Mouse (Mus musculus) kidney, adult 2 months (tissue): ENCODE data around the gene Mrps23. TPM values are rescaled to one million over a fixed set of nuclear protein-coding genes. Genes with fewer than 3 reads are reported as not detected.

ENCODE experiments used
- DNase-seq: peaks from one replicate; pipeline ENCODE4 v3.0.0; 2021
- H3K27ac ChIP-seq: fragments of 200-500 bp; 2 replicates; pipeline ENCODE4 v1.5.1; 2012; ENCODE audit warnings: low read depth, low read length, control low read depth, inconsistent platforms; ENCODE audit not compliant: insufficient read depth
- H3K27me3 ChIP-seq: fragments of 200-500 bp; replicated peaks from 2 replicates; pipeline ENCODE4 v1.6.1; 2012; ENCODE audit warnings: mild to moderate bottlenecking, moderate library complexity, low read length, inconsistent platforms; ENCODE audit not compliant: control insufficient read depth, insufficient read depth
- H3K36me3 ChIP-seq: fragments of 200-500 bp; 2 replicates; pipeline ENCODE4 v1.6.1; 2012; ENCODE audit warnings: mild to moderate bottlenecking, moderate library complexity, low read length, inconsistent platforms; ENCODE audit not compliant: control insufficient read depth, insufficient read depth
- H3K4me1 ChIP-seq: fragments of 200-500 bp; 2 replicates; pipeline ENCODE4 v1.6.1; 2011; ENCODE audit warnings: low read length; ENCODE audit not compliant: control insufficient read depth, insufficient read depth
- H3K4me3 ChIP-seq: fragments of 200-500 bp; 2 replicates; pipeline ENCODE4 v1.5.1; 2011; ENCODE audit warnings: mild to moderate bottlenecking, low read depth, low read length, control low read depth; ENCODE audit not compliant: insufficient read depth
- CTCF ChIP-seq: fragments of 200-500 bp; conservative IDR thresholded peaks from 2 replicates; pipeline ENCODE4 v1.5.1; 2011; ENCODE audit warnings: low read depth, mild to moderate bottlenecking, control low read depth, low read length, moderate library complexity, mixed read lengths; ENCODE audit not compliant: insufficient read depth, insufficient read length
- POLR2A ChIP-seq: fragments of 200-500 bp; IDR thresholded peaks from one replicate; pipeline ENCODE4 v1.6.1; 2011; ENCODE audit warnings: low read depth, low read length, control low read depth
- WGBS: fragments of 180-500 bp; shearing (Covaris S2); methylation state at CpG from one replicate; pipeline ENCODE4 v1.1.7; 2018; 5-methylcytosine and 5-hydroxymethylcytosine counted together
- polyA plus RNA-seq: library from polyadenylated mRNA; depleted of rRNA; stranded (reverse); fragments of >200 nt; gene quantifications from 2 replicates; pipeline ENCODE4 v1.2.3, GENCODE M21; 2012

Gene Mrps23
- polyA plus RNA-seq, 1 experiment = 61.6 TPM

DNA sequence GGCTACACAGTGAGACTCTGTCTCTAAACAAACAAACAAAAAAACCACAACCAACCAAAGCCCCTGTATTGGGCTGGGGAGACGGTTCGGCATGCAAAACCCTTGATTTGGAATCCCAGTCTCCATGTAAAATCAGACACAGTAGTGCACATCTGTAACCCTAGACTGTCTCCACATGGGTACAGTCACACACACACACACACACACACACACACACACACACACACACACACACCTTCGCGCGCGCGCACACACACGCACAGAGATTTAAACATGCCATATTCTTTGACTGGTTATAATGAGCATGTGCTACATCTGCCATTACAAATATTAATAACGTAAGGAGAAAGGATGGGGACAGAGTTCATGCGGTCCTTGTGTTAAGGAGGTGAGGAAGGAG is 36.1 kb downstream of the Mrps23 start:
- WGBS = 95% methylated on average over 10 of the region's 10 CpGs

DNA sequence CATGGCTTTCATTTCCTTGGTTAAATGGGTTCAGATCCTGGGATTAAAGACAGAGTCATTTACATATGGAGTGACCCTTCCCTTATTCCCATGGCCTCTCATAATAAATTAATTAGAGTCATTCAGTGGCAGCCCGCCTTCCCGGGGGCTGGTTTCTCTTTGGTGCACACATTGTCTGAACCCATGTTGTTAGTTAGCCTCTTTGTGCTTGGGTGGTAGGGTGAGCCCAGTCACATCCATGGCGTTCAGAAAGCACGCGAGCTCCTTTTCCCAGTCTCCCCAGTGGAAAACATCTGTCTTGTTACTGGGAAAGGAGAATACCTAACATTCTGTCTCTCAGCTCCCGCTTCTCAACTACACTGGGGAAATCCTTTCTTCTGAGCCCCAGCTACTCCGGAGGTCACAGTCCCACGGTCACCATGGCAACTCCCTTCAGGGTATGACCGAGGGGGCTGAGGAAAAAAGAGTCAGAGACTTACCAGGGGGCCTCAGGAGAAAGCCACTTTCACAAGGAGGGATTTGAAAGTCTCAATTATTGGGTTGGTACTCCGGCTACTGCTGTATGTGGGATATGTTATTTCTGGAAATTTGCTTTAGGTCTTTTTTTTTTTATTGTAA is 36.7 kb downstream of the Mrps23 start:
- Histone ChIP-seq H3K36me3 (no peaks in the 10 kb centered on the region), H3K27me3 (no peaks in the 10 kb centered on the region), H3K4me3 (no peak overlapping the region), H3K4me1 (peaks cover 4% of the 10 kb centered on the region; the same call in 1 of the 2 replicates), H3K27ac (no peak overlapping the region)
- TF ChIP-seq CTCF (no peak), POLR2A (no peak)
- DNase-seq = no peak
- WGBS = 52% methylated on average over 10 of the region's 10 CpGs

More for the DNA sequence above, 36.1 kb downstream of the Mrps23 start:
- TF ChIP-seq POLR2A (no peak), CTCF (no peak)
- H3K4me1 ChIP-seq = peaks cover 7% of the 10 kb centered on the region; the same call in 1 of the 2 replicates
- no peaks in the 10 kb centered on the region for H3K27me3 ChIP-seq
- no peak overlapping the region for H3K4me3 ChIP-seq
- no peak overlapping the region for H3K27ac ChIP-seq
- no peak for DNase-seq
- no peaks in the 10 kb centered on the region for H3K36me3 ChIP-seq

DNA sequence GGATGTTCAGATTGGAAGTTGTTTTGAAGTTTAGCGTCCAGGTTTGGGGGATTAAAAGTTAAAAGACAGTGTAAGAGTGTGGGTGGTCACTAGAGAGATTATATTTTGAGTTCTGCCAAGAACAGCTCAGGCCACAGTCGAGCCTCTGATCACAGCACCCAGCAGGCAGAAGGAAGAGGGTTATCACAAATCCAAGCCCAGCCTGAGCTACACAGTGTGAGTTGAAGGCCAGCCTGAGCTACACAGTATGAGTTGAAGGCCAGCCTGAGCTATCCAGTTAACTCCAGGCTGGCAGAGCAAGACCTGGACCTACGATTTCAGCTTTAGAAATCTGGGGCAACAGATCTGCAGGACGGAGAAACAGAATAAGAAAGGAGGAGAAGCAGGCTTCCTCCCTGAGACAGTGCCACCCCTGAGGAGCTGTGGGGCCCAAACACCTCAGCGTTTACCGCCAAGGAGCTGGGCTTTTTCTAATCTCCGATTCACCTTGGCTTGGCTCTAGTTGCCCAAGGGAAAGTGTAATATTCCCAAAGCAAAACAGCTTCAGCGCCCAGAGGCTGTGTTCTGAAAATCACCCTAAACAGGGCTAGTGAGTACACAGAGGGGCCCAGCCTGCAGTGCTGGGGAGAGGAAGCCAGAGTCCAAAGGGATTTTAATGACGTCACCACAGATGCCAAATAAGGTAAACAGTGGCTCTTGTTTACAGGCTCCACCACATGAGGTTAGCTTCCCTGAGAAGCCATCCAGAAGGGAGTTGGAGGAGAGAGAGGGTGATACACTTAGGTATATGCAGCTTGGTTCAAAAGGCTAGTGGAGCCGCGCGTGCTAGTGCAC is 37.5 kb downstream of the Mrps23 start:
- WGBS = 61% methylated on average over 12 of the region's 12 CpGs
- no peak for TF ChIP-seq CTCF
- no peak for TF ChIP-seq POLR2A
- no peak overlapping the region for H3K27ac ChIP-seq
- no peaks in the 10 kb centered on the region for H3K36me3 ChIP-seq
- H3K4me3 ChIP-seq = no peak overlapping the region
- H3K27me3 ChIP-seq = no peaks in the 10 kb centered on the region
- peak; percentile 59 for DNase-seq
- H3K4me1 ChIP-seq = no peaks in the 10 kb centered on the region

DNA sequence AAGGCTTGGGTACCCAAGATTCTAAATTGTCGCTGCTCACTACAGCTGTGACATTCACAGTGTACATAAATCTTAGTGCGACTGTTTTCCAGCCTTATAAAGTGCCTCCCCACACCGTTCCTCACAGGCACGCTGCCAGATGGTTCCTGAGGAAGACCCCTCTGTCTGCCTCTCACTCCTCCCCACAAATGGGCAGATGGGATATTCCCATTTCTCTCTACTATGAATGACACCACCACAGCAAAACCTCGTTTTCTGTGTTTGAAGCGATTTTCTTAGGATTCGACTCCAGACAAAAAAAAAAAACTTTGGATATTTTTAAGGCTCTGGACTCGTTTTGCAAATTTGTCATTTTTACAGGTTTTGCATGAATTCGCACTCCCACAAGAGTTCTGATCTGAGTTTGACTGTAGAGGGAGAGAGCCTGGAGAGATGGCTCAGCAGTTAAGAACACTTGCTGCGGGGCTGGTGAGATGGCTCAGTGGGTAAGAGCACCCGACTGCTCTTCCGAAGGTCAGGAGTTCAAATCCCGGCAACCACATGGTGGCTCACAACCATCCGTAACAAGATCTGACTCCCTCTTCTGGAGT is 41.5 kb downstream of the Mrps23 start:
- 76% methylated on average over 14 of the region's 14 CpGs for WGBS

GRCm38 (mm10) chr11:88248636-88249035 is 44.4 kb downstream of the Mrps23 start:
- Histone ChIP-seq H3K27me3 (no peaks in the 10 kb centered on the region), H3K4me1 (no peaks in the 10 kb centered on the region), H3K36me3 (no peaks in the 10 kb centered on the region), H3K27ac (no peak overlapping the region), H3K4me3 (no peak overlapping the region)
- no peak for DNase-seq
- TF ChIP-seq POLR2A (no peak), CTCF (no peak)
- 65% methylated on average over 5 of the region's 5 CpGs for WGBS

More for the DNA sequence above, 41.5 kb downstream of the Mrps23 start:
- Histone ChIP-seq H3K4me1 (no peaks in the 10 kb centered on the region), H3K27ac (no peak overlapping the region), H3K4me3 (no peak overlapping the region), H3K36me3 (no peaks in the 10 kb centered on the region), H3K27me3 (no peaks in the 10 kb centered on the region)
- DNase-seq = no peak
- no peak for TF ChIP-seq CTCF
- TF ChIP-seq POLR2A = no peak

- TF ChIP-seq POLR2A = no peak
- TF ChIP-seq CTCF = no peak
- no peak overlapping the region for H3K4me3 ChIP-seq
- WGBS = 78% methylated on average over 3 of the region's 3 CpGs
- H3K27me3 ChIP-seq = no peaks in the 10 kb centered on the region
- H3K36me3 ChIP-seq = no peaks in the 10 kb centered on the region
- no peak for DNase-seq
- no peak overlapping the region for H3K27ac ChIP-seq
- H3K4me1 ChIP-seq = no peaks in the 10 kb centered on the region
These were observed 46.4 kb downstream of the Mrps23 start for GRCm38 (mm10) chr11:88250568-88250967.

DNA sequence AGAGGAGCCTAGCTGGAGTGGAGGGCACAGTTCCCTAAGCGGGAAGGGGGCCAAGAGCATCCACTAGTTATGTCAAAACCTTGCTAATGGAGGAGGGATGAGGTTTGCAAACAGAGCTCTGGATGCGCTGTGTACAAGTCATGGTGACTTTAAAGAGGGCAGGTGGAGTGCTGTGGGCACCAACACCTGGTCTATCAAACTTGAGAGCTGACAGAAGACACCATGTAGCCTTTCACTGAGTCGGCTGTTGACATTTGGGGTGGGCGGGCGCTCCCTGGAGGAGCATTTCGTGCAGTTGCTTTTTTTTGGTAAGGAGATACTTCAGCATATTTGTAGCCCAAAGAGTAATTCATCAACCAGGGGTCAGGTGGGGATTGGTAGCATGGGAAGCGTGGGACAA is 47.1 kb downstream of the Mrps23 start:
- Histone ChIP-seq H3K4me3 (no peak overlapping the region), H3K4me1 (no peaks in the 10 kb centered on the region), H3K27ac (no peak overlapping the region), H3K36me3 (no peaks in the 10 kb centered on the region), H3K27me3 (no peaks in the 10 kb centered on the region)
- DNase-seq = no peak
- 61% methylated on average over 7 of the region's 7 CpGs for WGBS
- TF ChIP-seq CTCF (no peak), POLR2A (no peak)
